Mouse (Mus musculus): ENCODE measurements around the gene Atp13a3. TPM values are rescaled to one million over a fixed set of nuclear protein-coding genes. Genes with fewer than 3 reads are reported as not detected.

The Atp13a3 gene
- polyA plus RNA-seq, 1 experiment from 2014 or later, result 7.8 TPM

- H3K36me3 ChIP-seq, result no peaks in the 10 kb centered on the region
- no peak for ATAC-seq (ENCODE audit: low FRiP score)
- H3K27me3 ChIP-seq (replicated peaks), result no peaks in the 10 kb centered on the region
- no peak overlapping the region for H3K4me2 ChIP-seq
- no peak overlapping the region for H3K27ac ChIP-seq (replicated peaks)
- WGBS, result 77% methylated on average over 4 of the region's 4 CpGs
- no peak overlapping the region for H3K4me3 ChIP-seq (replicated peaks)
- no peaks in the 10 kb centered on the region for H3K9me3 ChIP-seq (replicated peaks)
- no peaks in the 10 kb centered on the region for H3K4me1 ChIP-seq
- no peak overlapping the region for H3K9ac ChIP-seq (replicated peaks)
These were observed 29.6 kb upstream of the Atp13a3 start for GRCm38 (mm10) chr16:30435393-30435792.

DNA sequence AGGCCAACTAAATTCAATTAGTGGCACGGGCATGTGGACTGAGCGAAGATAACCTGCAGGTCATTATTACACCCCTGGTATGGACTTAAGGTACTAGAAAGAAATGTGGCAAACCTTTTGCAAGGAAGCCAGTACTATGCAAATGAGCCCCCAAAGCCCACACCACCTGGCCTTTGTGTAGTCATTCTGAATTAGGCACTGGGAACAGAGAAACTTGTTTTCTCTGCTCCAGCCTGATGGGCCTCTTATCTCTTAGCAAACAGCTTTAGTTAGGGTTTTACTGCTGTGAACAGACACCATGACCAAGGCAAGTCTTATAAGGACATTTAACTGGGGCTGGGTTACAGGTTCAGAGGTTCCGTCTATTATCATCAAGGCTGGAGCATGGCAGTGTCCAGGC lies 27.4 kb upstream of the Atp13a3 start:
- Histone ChIP-seq H3K4me2 (no peak overlapping the region), H3K9ac (replicated peaks) (no peak overlapping the region), H3K4me1 (no peaks in the 10 kb centered on the region), H3K36me3 (no peaks in the 10 kb centered on the region), H3K27ac (replicated peaks) (no peak overlapping the region), H3K27me3 (replicated peaks) (no peaks in the 10 kb centered on the region), H3K4me3 (replicated peaks) (no peak overlapping the region), H3K9me3 (replicated peaks) (no peaks in the 10 kb centered on the region)
- ATAC-seq (ENCODE audit: low FRiP score), result no peak
- 88% methylated on average over 3 of the region's 3 CpGs for WGBS

GRCm38 (mm10) chr16:30432111-30432510 lies 26.3 kb upstream of the Atp13a3 start:
- H3K9ac ChIP-seq (replicated peaks), result no peak overlapping the region
- no peak for ATAC-seq (ENCODE audit: low FRiP score)
- 85% methylated on average over 2 of the region's 2 CpGs for WGBS
- no peak overlapping the region for H3K27ac ChIP-seq (replicated peaks)
- no peak overlapping the region for H3K4me2 ChIP-seq
- no peaks in the 10 kb centered on the region for H3K36me3 ChIP-seq
- H3K9me3 ChIP-seq (replicated peaks), result no peaks in the 10 kb centered on the region
- no peak overlapping the region for H3K4me3 ChIP-seq (replicated peaks)
- no peaks in the 10 kb centered on the region for H3K4me1 ChIP-seq
- H3K27me3 ChIP-seq (replicated peaks), result no peaks in the 10 kb centered on the region

- Histone ChIP-seq H3K27ac (replicated peaks) (no peak overlapping the region), H3K36me3 (no peaks in the 10 kb centered on the region), H3K4me2 (no peak overlapping the region), H3K4me3 (replicated peaks) (no peak overlapping the region), H3K9me3 (replicated peaks) (no peaks in the 10 kb centered on the region), H3K27me3 (replicated peaks) (no peaks in the 10 kb centered on the region), H3K4me1 (no peaks in the 10 kb centered on the region), H3K9ac (replicated peaks) (no peak overlapping the region)
- ATAC-seq (ENCODE audit: low FRiP score), result no peak
- 97% methylated on average over 2 of the region's 2 CpGs for WGBS
These were observed 24.8 kb upstream of the Atp13a3 start for GRCm38 (mm10) chr16:30430512-30431088.

GRCm38 (mm10) chr16:30428753-30429260 lies 23.0 kb upstream of the Atp13a3 start:
- Histone ChIP-seq H3K27me3 (replicated peaks) (no peaks in the 10 kb centered on the region), H3K9me3 (replicated peaks) (no peaks in the 10 kb centered on the region), H3K4me3 (replicated peaks) (no peak overlapping the region), H3K9ac (replicated peaks) (no peak overlapping the region), H3K4me1 (no peaks in the 10 kb centered on the region), H3K36me3 (no peaks in the 10 kb centered on the region), H3K27ac (replicated peaks) (no peak overlapping the region), H3K4me2 (no peak overlapping the region)
- ATAC-seq (ENCODE audit: low FRiP score), result no peak
- 88% methylated on average over 4 of the region's 4 CpGs for WGBS

DNA sequence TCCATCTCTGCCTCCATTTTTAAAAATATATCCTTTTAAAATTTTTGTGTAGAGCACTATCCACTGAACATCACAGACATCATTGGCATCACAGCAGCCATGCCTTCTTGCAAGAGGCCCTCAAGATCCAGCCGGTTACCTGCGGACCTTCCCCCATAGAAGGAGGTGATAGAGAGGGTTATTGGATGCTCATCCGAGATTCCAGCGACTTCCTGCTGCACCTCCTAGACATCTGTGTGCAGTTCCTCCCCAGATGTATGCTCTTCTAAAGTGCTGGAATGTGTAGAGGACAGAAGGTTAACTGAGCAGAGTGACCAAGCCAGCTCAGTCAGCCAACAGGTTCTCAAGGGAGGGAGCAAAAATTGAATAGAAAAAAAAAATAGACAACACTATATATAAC lies 21.7 kb upstream of the Atp13a3 start:
- H3K9ac ChIP-seq (replicated peaks), result no peak overlapping the region
- H3K4me2 ChIP-seq, result no peak overlapping the region
- H3K9me3 ChIP-seq (replicated peaks), result no peaks in the 10 kb centered on the region
- ATAC-seq (ENCODE audit: low FRiP score), result no peak
- H3K4me3 ChIP-seq (replicated peaks), result no peak overlapping the region
- no peak overlapping the region for H3K27ac ChIP-seq (replicated peaks)
- H3K4me1 ChIP-seq, result no peaks in the 10 kb centered on the region
- 89% methylated on average over 4 of the region's 4 CpGs for WGBS
- H3K27me3 ChIP-seq (replicated peaks), result no peaks in the 10 kb centered on the region
- no peaks in the 10 kb centered on the region for H3K36me3 ChIP-seq

DNA sequence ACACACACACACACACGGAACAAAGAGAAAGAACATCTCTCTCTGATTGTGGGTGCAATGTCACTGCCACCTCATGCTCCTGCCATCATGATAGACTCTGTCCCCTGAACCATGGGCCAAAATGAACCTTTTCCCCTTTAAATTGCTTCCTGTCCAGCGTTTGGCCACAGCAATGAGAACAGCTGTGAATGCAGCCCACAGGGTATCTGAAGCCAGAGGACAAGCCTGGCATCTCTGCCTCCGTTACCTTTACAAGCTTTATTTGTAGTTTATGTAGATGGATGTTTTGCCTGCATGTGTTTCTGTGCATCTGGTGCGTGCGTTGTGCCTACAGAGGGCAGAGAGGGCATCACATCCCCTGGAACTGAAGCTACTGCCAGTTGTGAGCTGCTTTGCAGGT lies 21.2 kb upstream of the Atp13a3 start:
- H3K27ac ChIP-seq (replicated peaks), result no peak overlapping the region
- H3K4me1 ChIP-seq, result no peaks in the 10 kb centered on the region
- H3K4me3 ChIP-seq (replicated peaks), result no peak overlapping the region
- no peak overlapping the region for H3K9ac ChIP-seq (replicated peaks)
- H3K36me3 ChIP-seq, result no peaks in the 10 kb centered on the region
- 82% methylated on average over 4 of the region's 5 CpGs for WGBS
- no peaks in the 10 kb centered on the region for H3K27me3 ChIP-seq (replicated peaks)
- no peak overlapping the region for H3K4me2 ChIP-seq
- H3K9me3 ChIP-seq (replicated peaks), result no peaks in the 10 kb centered on the region
- no peak for ATAC-seq (ENCODE audit: low FRiP score)

- no peak for ATAC-seq (ENCODE audit: low FRiP score)
- H3K4me2 ChIP-seq, result no peak overlapping the region
- whole genome bisulfite sequencing, result 84% methylated on average over 1 of the region's 1 CpGs
- no peaks in the 10 kb centered on the region for H3K36me3 ChIP-seq
- no peak overlapping the region for H3K27ac ChIP-seq (replicated peaks)
- no peaks in the 10 kb centered on the region for H3K9me3 ChIP-seq (replicated peaks)
- H3K4me1 ChIP-seq, result no peaks in the 10 kb centered on the region
- H3K4me3 ChIP-seq (replicated peaks), result no peak overlapping the region
- no peaks in the 10 kb centered on the region for H3K27me3 ChIP-seq (replicated peaks)
- H3K9ac ChIP-seq (replicated peaks), result no peak overlapping the region
These were observed 20.2 kb upstream of the Atp13a3 start for GRCm38 (mm10) chr16:30425980-30426379.

DNA sequence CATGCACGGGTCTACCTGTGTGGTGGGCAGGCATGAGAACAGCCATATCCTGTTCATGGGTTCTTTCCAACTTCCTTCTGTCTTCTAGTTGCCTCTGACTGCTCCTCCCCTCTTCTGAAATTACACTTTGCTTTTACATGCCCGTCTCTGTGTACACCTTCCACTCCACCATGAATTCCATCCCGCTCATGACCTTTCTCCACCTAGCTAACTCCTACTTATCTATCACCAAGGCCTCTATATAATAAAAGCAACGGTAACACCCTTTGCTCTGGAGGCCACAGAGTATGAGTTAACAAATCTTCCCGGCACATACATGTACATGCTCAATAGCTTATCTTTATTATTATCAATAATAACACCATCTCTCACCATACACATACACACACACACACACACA lies 18.3 kb upstream of the Atp13a3 start:
- Histone ChIP-seq H3K4me3 (replicated peaks) (no peak overlapping the region), H3K9me3 (replicated peaks) (no peaks in the 10 kb centered on the region), H3K27me3 (replicated peaks) (no peaks in the 10 kb centered on the region), H3K27ac (replicated peaks) (no peak overlapping the region), H3K9ac (replicated peaks) (no peak overlapping the region), H3K4me1 (no peaks in the 10 kb centered on the region), H3K36me3 (no peaks in the 10 kb centered on the region), H3K4me2 (no peak overlapping the region)
- ATAC-seq (ENCODE audit: low FRiP score), result no peak
- 90% methylated on average over 5 of the region's 5 CpGs for WGBS

DNA sequence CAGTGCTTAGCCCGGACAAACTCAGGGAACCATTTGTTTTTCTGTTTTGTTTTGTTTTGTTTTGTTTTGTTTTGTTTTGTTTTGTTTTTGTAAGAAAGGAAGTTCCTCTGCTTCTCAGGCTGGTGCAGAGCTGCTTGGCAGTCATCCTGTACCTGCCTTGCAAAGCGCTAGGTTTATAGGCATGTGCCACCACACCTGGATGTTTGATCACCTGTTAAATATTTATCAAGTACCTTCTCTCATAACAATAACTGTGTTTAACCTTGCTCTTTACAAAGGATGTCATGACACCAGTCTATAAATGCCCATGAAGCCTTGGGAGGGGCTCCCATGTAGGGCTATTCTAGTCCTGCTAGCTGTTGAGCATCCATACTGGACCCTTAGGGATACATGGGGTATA lies 10.9 kb upstream of the Atp13a3 start:
- no peaks in the 10 kb centered on the region for H3K9me3 ChIP-seq (replicated peaks)
- H3K27ac ChIP-seq (replicated peaks), result no peak overlapping the region
- no peaks in the 10 kb centered on the region for H3K36me3 ChIP-seq
- no peaks in the 10 kb centered on the region for H3K27me3 ChIP-seq (replicated peaks)
- no peak overlapping the region for H3K9ac ChIP-seq (replicated peaks)
- 87% methylated on average over 2 of the region's 2 CpGs for WGBS
- no peaks in the 10 kb centered on the region for H3K4me1 ChIP-seq
- H3K4me2 ChIP-seq, result no peak overlapping the region
- H3K4me3 ChIP-seq (replicated peaks), result no peak overlapping the region
- no peak for ATAC-seq (ENCODE audit: low FRiP score)

- Histone ChIP-seq H3K4me1 (no peaks in the 10 kb centered on the region), H3K27me3 (replicated peaks) (no peaks in the 10 kb centered on the region), H3K4me3 (replicated peaks) (no peak overlapping the region), H3K9me3 (replicated peaks) (no peaks in the 10 kb centered on the region), H3K9ac (replicated peaks) (no peak overlapping the region), H3K27ac (replicated peaks) (no peak overlapping the region), H3K4me2 (no peak overlapping the region), H3K36me3 (no peaks in the 10 kb centered on the region)
- no peak for ATAC-seq (ENCODE audit: low FRiP score)
- WGBS, result 79% methylated on average over 5 of the region's 5 CpGs
These were observed 10.5 kb upstream of the Atp13a3 start for GRCm38 (mm10) chr16:30416284-30416683.

- ATAC-seq (ENCODE audit: low FRiP score), result no peak
- H3K4me1 ChIP-seq, result no peaks in the 10 kb centered on the region
- no peaks in the 10 kb centered on the region for H3K27me3 ChIP-seq (replicated peaks)
- no peaks in the 10 kb centered on the region for H3K9me3 ChIP-seq (replicated peaks)
- H3K4me2 ChIP-seq, result no peak overlapping the region
- H3K4me3 ChIP-seq (replicated peaks), result no peak overlapping the region
- 83% methylated on average over 3 of the region's 3 CpGs for WGBS
- H3K27ac ChIP-seq (replicated peaks), result no peak overlapping the region
- H3K9ac ChIP-seq (replicated peaks), result no peak overlapping the region
- H3K36me3 ChIP-seq, result no peaks in the 10 kb centered on the region
These were observed 6.9 kb upstream of the Atp13a3 start for GRCm38 (mm10) chr16:30412680-30413079.

DNA sequence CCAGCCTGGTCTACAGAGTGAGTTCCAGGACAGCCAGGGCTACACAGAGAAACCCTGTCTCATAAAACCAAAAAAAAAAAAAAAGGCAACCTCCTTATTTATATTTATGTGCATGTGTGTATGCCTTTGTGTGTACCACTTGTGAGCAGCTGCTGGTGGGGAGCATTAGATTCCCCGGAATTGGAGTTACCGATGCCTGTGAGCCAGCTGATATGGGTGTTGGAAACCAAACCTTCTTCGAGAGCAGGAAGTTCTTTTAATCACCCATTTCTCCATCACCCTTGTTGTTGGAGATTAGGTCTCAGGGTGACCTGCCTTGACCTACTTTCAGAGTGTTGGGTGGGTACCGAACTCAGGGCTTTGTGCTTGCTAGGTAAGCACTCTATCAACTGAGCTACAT lies 5.1 kb upstream of the Atp13a3 start:
- no peaks in the 10 kb centered on the region for H3K36me3 ChIP-seq
- no peak overlapping the region for H3K27ac ChIP-seq (replicated peaks)
- no peaks in the 10 kb centered on the region for H3K4me1 ChIP-seq
- no peak for ATAC-seq (ENCODE audit: low FRiP score)
- H3K4me2 ChIP-seq, result no peak overlapping the region
- no peaks in the 10 kb centered on the region for H3K27me3 ChIP-seq (replicated peaks)
- no peak overlapping the region for H3K9ac ChIP-seq (replicated peaks)
- no peak overlapping the region for H3K4me3 ChIP-seq (replicated peaks)
- H3K9me3 ChIP-seq (replicated peaks), result no peaks in the 10 kb centered on the region
- WGBS, result 94% methylated on average over 4 of the region's 4 CpGs
